Mouse (Mus musculus): Measurements from ENCODE around the gene Gm19402. TPM values are rescaled to one million over a fixed set of nuclear protein-coding genes. Genes with fewer than 3 reads are reported as not detected.
"Not testable (repeated sequence)": the region's sequence is repeated elsewhere in the genome, so short reads cannot be mapped to it uniquely, and the experiment has no call there.

Gm19402 gene
- not detected in 2 replicates for polyA plus RNA-seq (2011; ENCODE audit: insufficient read depth, insufficient read length, low read depth, missing spikeins)

DNA sequence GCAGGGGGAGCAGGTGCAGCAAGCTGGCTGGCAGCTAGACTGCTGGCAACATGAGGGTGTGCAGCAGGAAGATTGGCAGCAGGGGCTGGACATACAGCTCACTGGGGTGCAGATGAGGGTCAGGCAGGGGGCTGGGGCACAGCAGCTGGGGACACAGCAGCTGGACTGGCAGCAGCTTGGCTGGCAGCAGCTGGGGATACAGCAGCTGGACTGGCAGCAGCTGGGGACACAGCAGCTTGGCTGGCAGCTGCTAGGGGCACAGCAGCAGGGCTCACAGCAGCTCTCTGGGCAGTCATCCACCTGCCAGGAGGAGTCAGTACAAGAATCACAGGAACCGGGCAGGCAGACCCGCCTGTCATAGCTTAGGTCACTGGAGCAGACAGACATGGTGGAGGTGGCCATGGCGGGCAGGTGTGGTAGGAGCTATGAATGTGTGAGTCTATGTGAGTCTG lies at the start of gene Gm19402:
Gene Gm19402, minus strand, starts transcription at position 402 of the 452 bp plus-strand sequence.
- not testable (repeated sequence) for H3K9ac ChIP-seq (ENCODE audit: low read depth, poor library complexity, severe bottlenecking); H3K27me3 ChIP-seq (ENCODE audit: control insufficient read depth, insufficient read depth, low read length, poor library complexity, severe bottlenecking); H3K4me1 ChIP-seq (ENCODE audit: control insufficient read depth, insufficient read depth, low read length); H3K4me3 ChIP-seq (ENCODE audit: low read depth, low read length); H3K36me3 ChIP-seq (ENCODE audit: control insufficient read depth, insufficient read depth, low read length, poor library complexity, severe bottlenecking); H3K9me3 ChIP-seq (replicated peaks; ENCODE audit: control insufficient read depth, insufficient read depth, low read length, poor library complexity, severe bottlenecking); H3K27ac ChIP-seq (ENCODE audit: insufficient read depth, low read length)

DNA sequence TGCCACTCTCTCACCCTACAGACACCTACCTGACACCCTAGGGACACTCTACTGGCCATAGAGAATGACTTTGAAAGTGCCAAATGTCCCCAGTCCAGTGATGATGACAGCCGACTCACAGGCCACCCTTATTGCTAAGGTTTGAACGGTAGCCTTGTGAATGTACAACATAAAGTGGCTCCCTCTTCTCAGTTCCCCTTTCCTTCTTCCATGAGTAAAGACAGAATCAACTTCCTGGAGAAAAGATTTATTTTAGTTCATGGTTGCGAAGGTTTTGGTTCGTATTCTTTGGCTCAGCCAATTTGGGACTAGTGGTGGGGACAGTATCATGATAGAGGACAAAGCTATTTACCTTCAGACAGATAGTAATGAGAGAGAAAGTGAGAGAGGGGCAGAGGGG lies 48.4 kb upstream of the Gm19402 start:
- H3K27me3 ChIP-seq (ENCODE audit: control insufficient read depth, insufficient read depth, low read length, poor library complexity, severe bottlenecking) = no peaks in the 10 kb centered on the region
- H3K4me3 ChIP-seq (ENCODE audit: low read depth, low read length) = no peak overlapping the region
- no peak overlapping the region for H3K27ac ChIP-seq (ENCODE audit: insufficient read depth, low read length)
- H3K9ac ChIP-seq (ENCODE audit: low read depth, poor library complexity, severe bottlenecking) = no peak overlapping the region
- H3K36me3 ChIP-seq (ENCODE audit: control insufficient read depth, insufficient read depth, low read length, poor library complexity, severe bottlenecking) = no peaks in the 10 kb centered on the region
- no peaks in the 10 kb centered on the region for H3K4me1 ChIP-seq (ENCODE audit: control insufficient read depth, insufficient read depth, low read length)
- no peaks in the 10 kb centered on the region for H3K9me3 ChIP-seq (replicated peaks; ENCODE audit: control insufficient read depth, insufficient read depth, low read length, poor library complexity, severe bottlenecking)
- no peak for TF ChIP-seq CTCF (IDR thresholded peaks at IDR 0.05; ENCODE audit: low read depth, low read length)

DNA sequence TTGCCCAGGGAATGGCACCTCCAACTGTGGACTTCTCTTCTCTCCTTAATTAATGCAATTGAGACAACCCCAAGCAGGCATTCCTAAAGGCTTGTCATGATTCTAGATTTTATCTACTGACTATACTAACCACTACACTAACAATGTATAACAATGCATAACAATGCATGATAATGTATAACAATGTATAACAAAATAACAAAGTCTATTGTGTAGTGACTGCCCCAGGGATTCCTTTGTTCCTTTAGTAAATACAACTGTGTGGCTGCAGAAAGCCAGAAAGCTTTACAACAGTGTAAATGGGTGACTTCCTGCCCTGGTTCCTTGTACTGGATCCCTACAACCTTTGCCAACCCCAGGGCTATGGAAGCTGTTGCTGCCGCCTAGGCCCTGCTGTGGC lies 45.4 kb upstream of the Gm19402 start:
- H3K9me3 ChIP-seq (replicated peaks; ENCODE audit: control insufficient read depth, insufficient read depth, low read length, poor library complexity, severe bottlenecking) = no peaks in the 10 kb centered on the region
- no peak for TF ChIP-seq EP300 (IDR thresholded peaks at IDR 0.05; ENCODE audit: insufficient read depth, low read depth, low read length)
- no peak for TF ChIP-seq CTCF (IDR thresholded peaks at IDR 0.05; ENCODE audit: low read depth, low read length)
- no peak for TF ChIP-seq POLR2A (IDR thresholded peaks at IDR 0.05; ENCODE audit: insufficient read depth, low read length)

DNA sequence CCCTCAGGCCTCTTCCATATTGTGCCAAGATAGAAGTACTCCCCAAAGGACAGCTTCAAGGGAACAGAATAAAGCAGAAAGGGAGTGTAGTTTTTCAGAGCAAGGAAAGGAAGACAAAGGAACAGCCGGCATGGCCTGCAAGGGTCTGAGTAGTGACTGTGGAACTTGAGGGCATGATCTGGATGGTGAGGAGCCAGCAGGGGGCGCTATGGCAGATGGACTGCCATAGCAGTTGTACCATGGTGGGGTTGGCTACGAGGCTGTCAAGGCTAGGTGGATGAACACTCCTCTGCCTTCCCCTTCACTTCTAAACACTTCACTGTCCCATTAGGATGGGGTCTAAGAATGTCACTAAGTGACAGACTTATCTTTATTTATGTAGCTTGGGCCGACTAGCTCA lies 38.7 kb upstream of the Gm19402 start:
- no peaks in the 10 kb centered on the region for H3K4me1 ChIP-seq (ENCODE audit: control insufficient read depth, insufficient read depth, low read length)
- H3K9ac ChIP-seq (ENCODE audit: low read depth, poor library complexity, severe bottlenecking) = no peak overlapping the region
- H3K36me3 ChIP-seq (ENCODE audit: control insufficient read depth, insufficient read depth, low read length, poor library complexity, severe bottlenecking) = no peaks in the 10 kb centered on the region
- no peaks in the 10 kb centered on the region for H3K27me3 ChIP-seq (ENCODE audit: control insufficient read depth, insufficient read depth, low read length, poor library complexity, severe bottlenecking)
- no peaks in the 10 kb centered on the region for H3K9me3 ChIP-seq (replicated peaks; ENCODE audit: control insufficient read depth, insufficient read depth, low read length, poor library complexity, severe bottlenecking)
- H3K4me3 ChIP-seq (ENCODE audit: low read depth, low read length) = no peak overlapping the region
- peak; percentile 93 for TF ChIP-seq CTCF (IDR thresholded peaks at IDR 0.05; ENCODE audit: low read depth, low read length)
- TF ChIP-seq POLR2A (IDR thresholded peaks at IDR 0.05; ENCODE audit: insufficient read depth, low read length) = no peak
- no peak overlapping the region for H3K27ac ChIP-seq (ENCODE audit: insufficient read depth, low read length)

More for the DNA sequence above, 45.4 kb upstream of the Gm19402 start:
- no peaks in the 10 kb centered on the region for H3K27me3 ChIP-seq (ENCODE audit: control insufficient read depth, insufficient read depth, low read length, poor library complexity, severe bottlenecking)
- H3K9ac ChIP-seq (ENCODE audit: low read depth, poor library complexity, severe bottlenecking) = no peak overlapping the region
- no peak overlapping the region for H3K4me3 ChIP-seq (ENCODE audit: low read depth, low read length)
- no peak overlapping the region for H3K27ac ChIP-seq (ENCODE audit: insufficient read depth, low read length)
- no peaks in the 10 kb centered on the region for H3K4me1 ChIP-seq (ENCODE audit: control insufficient read depth, insufficient read depth, low read length)
- no peaks in the 10 kb centered on the region for H3K36me3 ChIP-seq (ENCODE audit: control insufficient read depth, insufficient read depth, low read length, poor library complexity, severe bottlenecking)

DNA sequence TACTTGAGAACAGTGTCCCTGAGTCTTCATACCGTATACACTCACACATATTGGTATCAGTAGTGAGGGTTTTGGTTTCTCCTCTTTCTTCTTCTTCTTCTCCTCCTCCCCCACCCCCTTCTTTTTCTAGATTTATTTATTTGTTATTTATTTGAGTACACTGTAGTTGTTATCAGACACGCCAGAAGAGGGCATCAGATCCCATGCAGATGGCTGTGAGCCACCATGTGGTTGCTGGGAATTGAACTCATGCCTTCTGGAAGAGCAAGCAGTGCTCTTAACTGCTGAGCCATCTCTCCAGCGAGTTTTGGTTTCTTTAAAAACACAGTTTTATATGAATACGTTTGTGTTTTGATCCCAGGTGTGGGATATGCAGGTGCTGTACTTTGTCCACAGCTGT lies 37.7 kb upstream of the Gm19402 start:
- no peak overlapping the region for H3K9ac ChIP-seq (ENCODE audit: low read depth, poor library complexity, severe bottlenecking)
- TF ChIP-seq CTCF (IDR thresholded peaks at IDR 0.05; ENCODE audit: low read depth, low read length) = peak; percentile 34
- no peak for TF ChIP-seq POLR2A (IDR thresholded peaks at IDR 0.05; ENCODE audit: insufficient read depth, low read length)
- no peaks in the 10 kb centered on the region for H3K4me1 ChIP-seq (ENCODE audit: control insufficient read depth, insufficient read depth, low read length)
- H3K27me3 ChIP-seq (ENCODE audit: control insufficient read depth, insufficient read depth, low read length, poor library complexity, severe bottlenecking) = no peaks in the 10 kb centered on the region
- H3K9me3 ChIP-seq (replicated peaks; ENCODE audit: control insufficient read depth, insufficient read depth, low read length, poor library complexity, severe bottlenecking) = no peaks in the 10 kb centered on the region
- H3K27ac ChIP-seq (ENCODE audit: insufficient read depth, low read length) = no peak overlapping the region
- no peaks in the 10 kb centered on the region for H3K36me3 ChIP-seq (ENCODE audit: control insufficient read depth, insufficient read depth, low read length, poor library complexity, severe bottlenecking)
- no peak overlapping the region for H3K4me3 ChIP-seq (ENCODE audit: low read depth, low read length)

DNA sequence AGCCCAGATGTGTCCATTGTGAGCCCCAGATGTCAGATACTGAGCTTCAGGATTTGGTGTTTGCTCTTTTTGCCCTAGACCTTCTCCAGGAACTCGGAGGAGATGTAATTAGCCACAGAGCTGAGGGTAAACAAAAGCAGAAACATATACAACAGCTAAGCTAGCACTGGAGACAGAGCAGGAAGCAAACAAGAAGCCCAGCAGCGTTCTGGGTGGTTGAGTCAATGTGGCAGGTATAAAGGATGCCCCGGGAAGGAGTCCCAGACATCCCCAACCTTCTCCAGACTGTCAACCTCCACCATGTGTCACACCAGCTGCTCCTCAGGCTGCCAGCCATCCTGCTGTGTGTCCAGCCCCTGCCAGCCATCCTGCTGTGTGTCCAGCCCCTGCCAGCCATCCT lies 35.6 kb upstream of the Gm19402 start, which contains the start of gene Gm10100:
Gene Gm10100, plus strand, starts transcription at position 301 of the 400 bp plus-strand sequence.
- Histone ChIP-seq H3K4me3 (ENCODE audit: low read depth, low read length) (no peak within 1 kb of the TSS), H3K4me1 (ENCODE audit: control insufficient read depth, insufficient read depth, low read length) (no peaks in the 10 kb centered on the region), H3K27ac (ENCODE audit: insufficient read depth, low read length) (no peak within 1 kb of the TSS), H3K27me3 (ENCODE audit: control insufficient read depth, insufficient read depth, low read length, poor library complexity, severe bottlenecking) (no peaks in the 10 kb centered on the region), H3K9ac (ENCODE audit: low read depth, poor library complexity, severe bottlenecking) (no peak within 1 kb of the TSS), H3K36me3 (ENCODE audit: control insufficient read depth, insufficient read depth, low read length, poor library complexity, severe bottlenecking) (no peaks in the 10 kb centered on the region), H3K9me3 (replicated peaks; ENCODE audit: control insufficient read depth, insufficient read depth, low read length, poor library complexity, severe bottlenecking) (no peaks in the 10 kb centered on the region; the same call in 1 of the 2 replicates)
- TF ChIP-seq CTCF (IDR thresholded peaks at IDR 0.05; ENCODE audit: low read depth, low read length) (no peak), POLR2A (IDR thresholded peaks at IDR 0.05; ENCODE audit: insufficient read depth, low read length) (no peak), EP300 (IDR thresholded peaks at IDR 0.05; ENCODE audit: insufficient read depth, low read depth, low read length) (no peak)

All from ES-Bruce4 (cell line).